Mouse (Mus musculus) MEL (cell line): ENCODE measurements at regions not wholly inside any gene's neighbourhood (a gene's known extent, or its start where the extent isn't known, plus 50 kb on each side); places are given as distances from the start of the nearest gene placed in this dataset.

Experiments used
- DNase-seq: peaks from one replicate; pipeline ENCODE4 v3.0.0; 2011; ENCODE audit warnings: low read depth, low spot score
- H3K27ac ChIP-seq: 2 replicates; pipeline ENCODE4 v1.5.1; 2012; ENCODE audit warnings: low read depth, mild to moderate bottlenecking, control low read depth, low read length, moderate library complexity; ENCODE audit not compliant: control insufficient read depth
- H3K27me3 ChIP-seq, 2 experiments: fragments of 150-350 bp in 1 of 2; sonication (generic) in 1 of 2; 2 replicates each; pipeline ENCODE4 v1.6.1; 2012; ENCODE audit warnings: low read length in 2 of 2, mild to moderate bottlenecking in 2 of 2, improper control_type of control experiment in 1 of 2, moderate library complexity in 1 of 2; ENCODE audit not compliant: insufficient read depth in 2 of 2, control insufficient read depth in 1 of 2
- H3K36me3 ChIP-seq, 2 experiments: 2 replicates each; pipeline ENCODE4 v1.6.1; 2012 to 2014; ENCODE audit warnings: low read length in 2 of 2, improper control_type of control experiment in 1 of 2, inconsistent platforms in 1 of 2, mild to moderate bottlenecking in 1 of 2; ENCODE audit not compliant: insufficient read depth in 2 of 2, control insufficient read depth in 1 of 2
- H3K4me1 ChIP-seq, 2 experiments: fragments of 150-350 bp in 1 of 2; sonication (generic) in 1 of 2; 2 replicates each; pipeline ENCODE4 v1.6.1; 2012; ENCODE audit warnings: low read length in 2 of 2, improper control_type of control experiment in 1 of 2, mild to moderate bottlenecking in 1 of 2; ENCODE audit not compliant: insufficient read depth in 2 of 2, control insufficient read depth in 1 of 2
- H3K4me3 ChIP-seq, 2 experiments: fragments of 150-350 bp in 1 of 2; sonication (generic) in 1 of 2; 2 replicates each; pipeline ENCODE4 v1.5.1; 2012; ENCODE audit warnings: low read depth in 2 of 2, low read length in 2 of 2, mild to moderate bottlenecking in 2 of 2, moderate library complexity in 2 of 2, control low read depth in 1 of 2, improper control_type of control experiment in 1 of 2; ENCODE audit not compliant: control insufficient read depth in 1 of 2, insufficient read depth in 1 of 2
- H3K79me2 ChIP-seq: 2 replicates; pipeline ENCODE4 v1.6.1; 2012; ENCODE audit warnings: mild to moderate bottlenecking, low read length, moderate library complexity; ENCODE audit not compliant: control insufficient read depth, poor library complexity, insufficient read depth
- H3K9ac ChIP-seq: 2 replicates; pipeline ENCODE4 v1.6.1; 2012; ENCODE audit warnings: low read depth, mild to moderate bottlenecking, control low read depth, low read length, moderate library complexity; ENCODE audit not compliant: control insufficient read depth, poor library complexity, severe bottlenecking
- H3K9me3 ChIP-seq: fragments of 150-350 bp; sonication (generic); replicated peaks from 2 replicates; pipeline ENCODE4 v1.6.1; 2012; ENCODE audit warnings: mild to moderate bottlenecking, low read length, improper control_type of control experiment, moderate library complexity; ENCODE audit not compliant: insufficient read depth
- CHD1 ChIP-seq: IDR thresholded peaks from 2 replicates; pipeline ENCODE4 v1.6.1; 2012; ENCODE audit warnings: low read depth, mild to moderate bottlenecking, inconsistent platforms, low read length, improper control_type of control experiment
- CTCF ChIP-seq, 3 experiments: IDR thresholded peaks in 2 of 3; conservative IDR thresholded peaks in 1 of 3; 2 replicates each; pipeline ENCODE4 v1.5.1; 2011 to 2012; ENCODE audit warnings: low read length in 3 of 3, low read depth in 2 of 3, mild to moderate bottlenecking in 2 of 3, improper control_type of control experiment in 1 of 3, inconsistent platforms in 1 of 3, mixed read lengths in 1 of 3, moderate library complexity in 1 of 3; ENCODE audit not compliant: control insufficient read depth in 1 of 3, insufficient read depth in 1 of 3, poor library complexity in 1 of 3, severe bottlenecking in 1 of 3
- E2F4 ChIP-seq: IDR thresholded peaks from 2 replicates; pipeline ENCODE4 v1.6.1; 2011; ENCODE audit warnings: low read depth, low read length, improper control_type of control experiment, borderline replicate concordance
- ELF1 ChIP-seq: IDR thresholded peaks from 2 replicates; pipeline ENCODE4 v1.6.1; 2014; ENCODE audit warnings: low read depth, mild to moderate bottlenecking, inconsistent platforms, low read length, improper control_type of control experiment, moderate library complexity
- ETS1 ChIP-seq: IDR thresholded peaks from 2 replicates; pipeline ENCODE4 v1.6.1; 2012; ENCODE audit warnings: low read depth, mild to moderate bottlenecking, inconsistent platforms, low read length, improper control_type of control experiment, moderate library complexity
- GABPA ChIP-seq: IDR thresholded peaks from 2 replicates; pipeline ENCODE4 v1.6.1; 2012; ENCODE audit warnings: low read depth, mild to moderate bottlenecking, inconsistent platforms, low read length, improper control_type of control experiment, moderate library complexity
- GATA1 ChIP-seq: IDR thresholded peaks from 2 replicates; pipeline ENCODE4 v1.6.1; 2011; ENCODE audit warnings: low read depth, low read length, improper control_type of control experiment
- HCFC1 ChIP-seq: IDR thresholded peaks from 2 replicates; pipeline ENCODE4 v1.6.1; 2012; ENCODE audit warnings: low read depth, mild to moderate bottlenecking, inconsistent platforms, low read length, improper control_type of control experiment, moderate library complexity
- MEF2A ChIP-seq: IDR thresholded peaks from 2 replicates; pipeline ENCODE4 v1.6.1; 2014; ENCODE audit warnings: low read depth, mild to moderate bottlenecking, inconsistent platforms, low read length, improper control_type of control experiment; ENCODE audit not compliant: poor library complexity, insufficient replicate concordance, severe bottlenecking; ENCODE audit errors: extremely low read depth
- MXI1 ChIP-seq: IDR thresholded peaks from 2 replicates; pipeline ENCODE4 v1.6.1; 2011; ENCODE audit warnings: mild to moderate bottlenecking, low read depth, low read length, improper control_type of control experiment
- MYB ChIP-seq: IDR thresholded peaks from 2 replicates; pipeline ENCODE4 v1.6.1; 2011; ENCODE audit warnings: mild to moderate bottlenecking, low read depth, low read length, improper control_type of control experiment
- NRF1 ChIP-seq: IDR thresholded peaks from 2 replicates; pipeline ENCODE4 v1.6.1; 2014; ENCODE audit warnings: low read depth, mild to moderate bottlenecking, inconsistent platforms, low read length, improper control_type of control experiment, moderate library complexity; ENCODE audit not compliant: poor library complexity, insufficient read depth, severe bottlenecking
- POLR2AphosphoS2 ChIP-seq: IDR thresholded peaks from 2 replicates; pipeline ENCODE4 v1.6.1; 2011; ENCODE audit warnings: low read length, improper control_type of control experiment
- RAD21 ChIP-seq: IDR thresholded peaks from 2 replicates; pipeline ENCODE4 v1.6.1; 2011; ENCODE audit warnings: mild to moderate bottlenecking, low read depth, low read length, improper control_type of control experiment
- TAL1 ChIP-seq: IDR thresholded peaks from 2 replicates; pipeline ENCODE4 v1.6.1; 2012; ENCODE audit warnings: mild to moderate bottlenecking, inconsistent platforms, low read length, moderate library complexity, mixed read lengths
- TBP ChIP-seq: IDR thresholded peaks from 2 replicates; pipeline ENCODE4 v1.8.0; 2011; ENCODE audit warnings: low read depth, low read length, improper control_type of control experiment
- TCF12 ChIP-seq: IDR thresholded peaks from 2 replicates; pipeline ENCODE4 v1.6.1; 2014; ENCODE audit warnings: low read depth, mild to moderate bottlenecking, inconsistent platforms, low read length, improper control_type of control experiment, moderate library complexity
- USF1 ChIP-seq: IDR thresholded peaks from 2 replicates; pipeline ENCODE4 v1.6.1; 2014; ENCODE audit warnings: low read depth, mild to moderate bottlenecking, inconsistent platforms, low read length, improper control_type of control experiment, moderate library complexity
- ZC3H11A ChIP-seq: IDR thresholded peaks from 2 replicates; pipeline ENCODE4 v1.6.1; 2012; ENCODE audit warnings: low read depth, mild to moderate bottlenecking, inconsistent platforms, low read length, improper control_type of control experiment

- no peaks in the 10 kb centered on the region for H3K79me2 ChIP-seq
- no peak for TF ChIP-seq CTCF (IDR thresholded peaks at IDR 0.05 in 2 of 3, conservative IDR thresholded peaks at IDR 0.05 in 1 of 3; ENCODE audit: control insufficient read depth in 1 of 3, insufficient read depth in 1 of 3, low read depth in 2 of 3, low read length in 3 of 3, poor library complexity in 1 of 3, severe bottlenecking in 1 of 3)
- no peak for TF ChIP-seq ETS1
- TF ChIP-seq GATA1: no peak
- TF ChIP-seq E2F4: no peak
- no peak for TF ChIP-seq GABPA
- no peak for TF ChIP-seq TAL1
- TF ChIP-seq, all 39 proteins: peak for 0
- no peak overlapping the region for H3K27ac ChIP-seq
- H3K4me1 ChIP-seq: no peaks in the 10 kb centered on the region
- no peak for DNase-seq
- no peak overlapping the region for H3K4me3 ChIP-seq
- H3K36me3 ChIP-seq: no peaks in the 10 kb centered on the region
- H3K27me3 ChIP-seq: no peaks in the 10 kb centered on the region
- H3K9ac ChIP-seq: no peak overlapping the region
- no peaks in the 10 kb centered on the region for H3K9me3 ChIP-seq
These were observed 534.5 kb upstream of the Atp11b start for GRCm38 (mm10) chr3:35219394-35219793.

DNA sequence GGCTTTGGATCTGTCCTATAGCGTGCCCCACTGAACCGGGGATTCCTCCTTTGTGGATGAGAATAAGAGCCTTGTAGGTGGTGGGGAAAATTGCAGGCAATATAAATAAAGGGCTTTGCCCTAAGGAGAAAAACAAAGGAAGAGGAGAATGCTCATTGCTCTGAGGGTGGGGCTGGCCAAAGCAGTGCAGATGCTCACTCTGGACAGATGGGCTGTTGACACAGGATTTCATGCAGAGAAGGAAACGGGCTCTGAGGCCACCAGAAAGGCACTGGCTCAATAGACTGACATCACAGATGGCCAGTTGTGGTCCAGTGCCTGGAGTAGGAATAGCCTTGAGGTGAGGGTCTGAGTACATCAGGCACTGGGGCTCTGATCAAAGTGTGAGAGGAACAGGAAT, 532.7 kb upstream of the Atp11b start:
- no peak overlapping the region for H3K27ac ChIP-seq
- H3K4me1 ChIP-seq: no peaks in the 10 kb centered on the region
- H3K9me3 ChIP-seq: no peaks in the 10 kb centered on the region
- TF ChIP-seq GABPA (no peak), E2F4 (no peak), MEF2A (no peak), ELF1 (no peak), NRF1 (no peak), RAD21 (no peak), TCF12 (no peak), TBP (no peak), CHD1 (no peak), USF1 (no peak), TAL1 (no peak), MYB (no peak), CTCF (IDR thresholded peaks at IDR 0.05 in 2 of 3, conservative IDR thresholded peaks at IDR 0.05 in 1 of 3; ENCODE audit: control insufficient read depth in 1 of 3, insufficient read depth in 1 of 3, low read depth in 2 of 3, low read length in 3 of 3, poor library complexity in 1 of 3, severe bottlenecking in 1 of 3) (no peak), HCFC1 (no peak), ETS1 (no peak), MXI1 (no peak), POLR2AphosphoS2 (no peak), ZC3H11A (no peak)
- no peak for DNase-seq
- no peaks in the 10 kb centered on the region for H3K27me3 ChIP-seq
- H3K9ac ChIP-seq: no peak overlapping the region
- no peaks in the 10 kb centered on the region for H3K79me2 ChIP-seq
- no peak overlapping the region for H3K4me3 ChIP-seq
- H3K36me3 ChIP-seq: no peaks in the 10 kb centered on the region
